Mouse (Mus musculus) kidney, adult 18-20 months (tissue): ENCODE measurements around the gene 3830406C13Rik.

Source experiments
- DNase-seq: peaks from one replicate; pipeline ENCODE4 v3.0.0; 2021

The 3830406C13Rik gene

GRCm38 (mm10) chr14:12343451-12343941 lies 59.5 kb downstream of the 3830406C13Rik start:
- DNase-seq: no peak

- DNase-seq: no peak
Observed at GRCm38 (mm10) chr14:12344061-12344745, 60.2 kb downstream of the 3830406C13Rik start.

GRCm38 (mm10) chr14:12344746-12345240 lies 60.8 kb downstream of the 3830406C13Rik start:
- no peak for DNase-seq

- DNase-seq: no peak
Observed at GRCm38 (mm10) chr14:12345241-12345921, 61.4 kb downstream of the 3830406C13Rik start.

- no peak for DNase-seq
Observed at GRCm38 (mm10) chr14:12346011-12346864, 62.3 kb downstream of the 3830406C13Rik start.

GRCm38 (mm10) chr14:12346865-12347600 lies 63.1 kb downstream of the 3830406C13Rik start:
- no peak for DNase-seq

- DNase-seq: no peak
Observed at GRCm38 (mm10) chr14:12348089-12348488, 64.1 kb downstream of the 3830406C13Rik start, which contains the start of gene Fezf2. Gene Fezf2, minus strand, starts transcription at chr14:12348189.

- no peak for DNase-seq
Observed at GRCm38 (mm10) chr14:12349334-12350090, 65.5 kb downstream of the 3830406C13Rik start.

- DNase-seq: no peak
Observed at GRCm38 (mm10) chr14:12350271-12350916, 66.4 kb downstream of the 3830406C13Rik start.
